Mouse (Mus musculus) liver, embryonic 14.5 days (tissue): Measurements from ENCODE around the gene Trim37. TPM values are rescaled to one million over a fixed set of nuclear protein-coding genes. Genes with fewer than 3 reads are reported as not detected.
"Not testable (repeated sequence)": the region's sequence is repeated elsewhere in the genome, so short reads cannot be mapped to it uniquely, and the experiment has no call there.

Source experiments
- ATAC-seq: fragments of 200-750 bp; cut with Nextera tagmentation; 2 replicates; pipeline ENCODE4 v1.8.0; 2017; ENCODE audit warnings: moderate number of reproducible peaks, mild to moderate bottlenecking, moderate library complexity; ENCODE audit not compliant: insufficient read depth
- DNase-seq, 3 experiments: peaks; one replicate each; pipeline ENCODE4 v3.0.0-alpha.2; 2012 to 2013; ENCODE audit warnings: low read depth in 3 of 3, low spot score in 3 of 3
- H3K27ac ChIP-seq: fragments of 300-500 bp; sonication (generic); 2 replicates; pipeline ENCODE4 v1.5.1; 2014; ENCODE audit warnings: moderate library complexity, mild to moderate bottlenecking, control low read depth, inconsistent platforms
- H3K27me3 ChIP-seq: fragments of 300-500 bp; sonication (generic); 2 replicates; pipeline ENCODE4 v1.6.1; 2014; ENCODE audit warnings: mild to moderate bottlenecking, low read length, moderate library complexity; ENCODE audit not compliant: control insufficient read depth, insufficient read depth
- H3K36me3 ChIP-seq: fragments of 300-500 bp; sonication (generic); replicated peaks from 2 replicates; pipeline ENCODE4 v1.6.1; 2014; ENCODE audit warnings: low read depth; ENCODE audit not compliant: control insufficient read depth, insufficient read depth
- H3K4me1 ChIP-seq, 2 experiments: fragments of 200-500 bp in 1 of 2; fragments of 300-500 bp in 1 of 2; sonication (generic) in 1 of 2; replicated peaks; 2 replicates each; pipeline ENCODE4 v1.6.1; 2012 to 2014; ENCODE audit warnings: antibody characterized with exemption in 1 of 2, inconsistent platforms in 1 of 2, low read length in 1 of 2; ENCODE audit not compliant: control insufficient read depth in 2 of 2, insufficient read depth in 2 of 2
- H3K4me2 ChIP-seq: fragments of 300-500 bp; sonication (generic); 2 replicates; pipeline ENCODE4 v1.6.1; 2014; ENCODE audit warnings: low read depth, mild to moderate bottlenecking, control low read depth, moderate library complexity
- H3K4me3 ChIP-seq, 2 experiments: fragments of 200-500 bp in 1 of 2; fragments of 300-500 bp in 1 of 2; sonication (generic) in 1 of 2; 2 replicates each; pipeline ENCODE4 v1.5.1; 2012 to 2014; ENCODE audit warnings: low read depth in 2 of 2, low read length in 2 of 2, mild to moderate bottlenecking in 2 of 2, control low read depth in 1 of 2, inconsistent platforms in 1 of 2, moderate library complexity in 1 of 2; ENCODE audit not compliant: insufficient read depth in 1 of 2
- H3K9ac ChIP-seq: fragments of 300-500 bp; sonication (generic); replicated peaks from 2 replicates; pipeline ENCODE4 v1.6.1; 2014; ENCODE audit warnings: mild to moderate bottlenecking, control low read depth, moderate library complexity
- H3K9me3 ChIP-seq: fragments of 300-500 bp; sonication (generic); 2 replicates; pipeline ENCODE4 v1.6.1; 2016; ENCODE audit warnings: low read length, mixed read lengths; ENCODE audit not compliant: control insufficient read depth
- CTCF ChIP-seq: IDR thresholded peaks from 2 replicates; pipeline ENCODE4 v1.5.1; 2016; ENCODE audit warnings: antibody characterized with exemption, low read depth, control low read depth
- EP300 ChIP-seq: IDR thresholded peaks from 2 replicates; pipeline ENCODE4 v1.6.1; 2016; ENCODE audit warnings: antibody characterized with exemption, low read depth
- WGBS: fragments of 180-500 bp; shearing (Covaris S2); extraction: QIAGEN DNeasy Blood & Tissue Kit; methylation state at CpG from one replicate; pipeline ENCODE4 v1.1.7; 2014; ENCODE audit not compliant: insufficient replicate concordance; 5-methylcytosine and 5-hydroxymethylcytosine counted together
- polyA plus RNA-seq, 2 experiments: library from polyadenylated mRNA; depleted of rRNA in 1 of 2; stranded (reverse) in 1 of 2; unstranded in 1 of 2; fragments of >200 nt; fragmentation: Nextera tagmentation in 1 of 2; extraction: Ambion mirVana in 1 of 2; gene quantifications; 2 replicates each; pipeline versions ENCODE4 v1.2.1 to v1.2.3; 2012 to 2014

The Trim37 gene
- polyA plus RNA-seq, 2 experiments = 7.9 to 21.1 TPM

- H3K9ac ChIP-seq = no peak overlapping the region
- H3K36me3 ChIP-seq = no peaks in the 10 kb centered on the region
- ATAC-seq (no peak), DNase-seq (no peak)
- 51% methylated on average over 5 of the region's 5 CpGs for WGBS
- H3K4me3 ChIP-seq = no peak overlapping the region
- no peak overlapping the region for H3K4me2 ChIP-seq
- H3K27me3 ChIP-seq = no peaks in the 10 kb centered on the region
- no peaks in the 10 kb centered on the region for H3K9me3 ChIP-seq
- TF ChIP-seq CTCF (no peak), EP300 (no peak)
- no peaks in the 10 kb centered on the region for H3K4me1 ChIP-seq
- H3K27ac ChIP-seq = no peak overlapping the region
These were observed 127.3 kb downstream of the Trim37 start for GRCm38 (mm10) chr11:87254149-87254548.

GRCm38 (mm10) chr11:87257282-87257681 lies 130.4 kb downstream of the Trim37 start:
- H3K4me1 ChIP-seq = peaks cover 0 to 8% of the 10 kb centered on the region in 2 experiments; a peak in 3 of 4 replicates
- H3K27me3 ChIP-seq = no peaks in the 10 kb centered on the region
- no peak overlapping the region for H3K27ac ChIP-seq
- no peak overlapping the region for H3K9ac ChIP-seq
- ATAC-seq (no peak), DNase-seq (no peak)
- H3K4me3 ChIP-seq = no peak overlapping the region
- 75% methylated on average over 5 of the region's 5 CpGs for WGBS
- no peaks in the 10 kb centered on the region for H3K36me3 ChIP-seq
- TF ChIP-seq CTCF (no peak), EP300 (no peak)
- no peak overlapping the region for H3K4me2 ChIP-seq
- H3K9me3 ChIP-seq = no peaks in the 10 kb centered on the region

GRCm38 (mm10) chr11:87259792-87260191 lies 132.9 kb downstream of the Trim37 start:
- WGBS = 15% methylated on average over 10 of the region's 10 CpGs

GRCm38 (mm10) chr11:87261705-87262104 lies 134.8 kb downstream of the Trim37 start:
- not testable (repeated sequence) for DNase-seq, H3K4me3 ChIP-seq, H3K27ac ChIP-seq, H3K9me3 ChIP-seq, H3K4me1 ChIP-seq, H3K9ac ChIP-seq, ATAC-seq, H3K27me3 ChIP-seq, H3K36me3 ChIP-seq, H3K4me2 ChIP-seq
- peak; percentile 33; the same call in 1 of the 2 replicates for TF ChIP-seq CTCF
- WGBS = 58% methylated on average over 4 of the region's 4 CpGs

More at GRCm38 (mm10) chr11:87259792-87260191, 132.9 kb downstream of the Trim37 start:
- Histone ChIP-seq H3K36me3 (no peaks in the 10 kb centered on the region), H3K9me3 (no peaks in the 10 kb centered on the region), H3K27ac (no peak overlapping the region), H3K27me3 (no peaks in the 10 kb centered on the region), H3K4me3 (peak overlapping the region in 1 of 2 experiments; percentile 5; a peak in 1 of 4 replicates), H3K4me2 (peak overlapping the region; percentile 29), H3K4me1 (peaks cover 0 to 8% of the 10 kb centered on the region in 2 experiments; a peak in 3 of 4 replicates), H3K9ac (no peak overlapping the region)
- ATAC-seq (no peak), DNase-seq (no peak)
- no peak for TF ChIP-seq CTCF
- no peak for TF ChIP-seq EP300

- Histone ChIP-seq H3K9me3 (no peaks in the 10 kb centered on the region), H3K36me3 (no peaks in the 10 kb centered on the region), H3K4me2 (no peak overlapping the region), H3K9ac (no peak overlapping the region), H3K27me3 (no peaks in the 10 kb centered on the region), H3K4me3 (no peak overlapping the region), H3K4me1 (peaks cover 0 to 8% of the 10 kb centered on the region in 2 experiments; a peak in 3 of 4 replicates), H3K27ac (no peak overlapping the region)
- 28% methylated on average over 7 of the region's 7 CpGs for whole genome bisulfite sequencing
- DNase-seq = no peak
- ATAC-seq = no peak
- TF ChIP-seq CTCF (no peak), EP300 (no peak)
These were observed 137.1 kb downstream of the Trim37 start for GRCm38 (mm10) chr11:87263946-87264345.
